Mouse (Mus musculus) kidney, postnatal 14 days (tissue): ENCODE data around the gene Tmco4.
"Not testable (repeated sequence)": the region's sequence is repeated elsewhere in the genome, so short reads cannot be mapped to it uniquely, and the experiment has no call there.

Experiments
- DNase-seq: peaks from one replicate; pipeline ENCODE4 v3.0.0; 2022; ENCODE audit warnings: mixed read lengths

Tmco4 gene

DNA sequence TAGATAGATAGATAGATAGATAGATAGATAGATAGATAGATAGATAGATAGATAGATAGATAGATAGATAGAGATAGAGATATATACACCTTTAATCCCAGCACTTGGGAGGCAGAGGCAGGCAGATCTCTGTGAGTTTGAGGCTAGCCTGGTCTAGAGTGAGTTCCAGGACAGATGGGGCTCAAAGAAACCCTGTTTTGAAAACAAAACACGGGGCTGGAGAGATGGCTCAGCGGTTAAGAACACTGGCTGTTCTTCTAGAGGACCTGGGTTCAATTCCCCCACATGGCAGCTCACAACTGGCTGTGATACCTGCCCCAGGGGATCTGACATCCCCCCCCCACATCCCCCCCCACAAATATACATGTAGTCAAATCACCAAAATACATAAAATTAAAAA, 1.9 kb downstream of the Tmco4 start:
- not testable (repeated sequence) for DNase-seq

DNA sequence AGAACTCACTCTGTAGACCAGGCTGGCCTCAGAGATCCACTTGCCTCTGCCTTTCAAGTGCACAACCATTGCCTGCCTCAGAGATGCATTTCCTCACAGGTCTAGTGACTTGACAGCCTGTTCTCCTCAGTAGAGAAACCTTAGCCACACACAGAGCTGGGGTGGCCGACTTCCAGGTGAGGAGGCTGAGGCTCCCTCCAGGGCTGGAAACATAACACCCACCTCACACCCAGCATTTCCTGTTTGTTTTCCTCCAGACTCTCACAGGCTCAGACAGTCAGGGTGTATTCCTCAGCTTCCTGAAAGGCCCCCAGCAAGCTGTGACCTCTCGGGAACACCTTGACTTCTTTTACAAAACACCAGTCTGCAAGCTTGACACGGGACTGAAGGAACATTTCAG, 2.5 kb downstream of the Tmco4 start:
- no peak for DNase-seq

- peak; percentile 74 for DNase-seq
Measured at GRCm38 (mm10) chr4:138976046-138976445, 3.4 kb downstream of the Tmco4 start.

GRCm38 (mm10) chr4:138980021-138980420, 7.3 kb downstream of the Tmco4 start:
- no peak for DNase-seq

DNA sequence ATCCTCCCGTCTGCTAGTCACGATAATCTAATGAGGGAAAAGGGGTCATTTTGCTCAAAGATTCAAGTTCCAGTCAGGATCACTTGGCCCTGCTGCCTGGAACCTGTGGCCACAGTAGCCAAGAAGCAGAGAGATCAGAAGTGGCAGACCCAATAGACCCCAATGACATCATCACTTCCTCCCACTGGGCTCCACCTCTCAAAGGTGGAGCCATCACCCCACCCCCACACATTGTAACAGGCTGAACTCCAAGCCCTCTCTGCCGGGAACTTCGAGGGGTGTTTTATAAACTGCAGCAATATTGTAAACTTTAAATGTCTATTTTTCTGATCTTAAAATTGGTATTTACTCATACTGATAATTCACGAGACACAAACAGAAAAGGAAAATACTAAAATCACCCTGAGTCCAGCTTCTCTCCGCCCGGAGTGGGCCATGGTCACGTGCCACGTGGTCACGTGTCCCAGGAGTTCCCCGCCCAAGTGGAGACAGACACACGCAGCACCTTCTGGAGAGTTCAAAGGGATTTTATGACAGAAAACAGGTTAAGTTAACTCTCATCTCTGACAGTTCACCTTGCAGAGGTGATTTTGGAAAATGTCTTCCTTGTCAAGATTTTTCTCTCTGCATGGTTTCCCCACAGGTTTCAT, 8.2 kb downstream of the Tmco4 start:
- no peak for DNase-seq

- DNase-seq, result no peak
Measured at GRCm38 (mm10) chr4:138983422-138983821, 10.7 kb downstream of the Tmco4 start.

DNA sequence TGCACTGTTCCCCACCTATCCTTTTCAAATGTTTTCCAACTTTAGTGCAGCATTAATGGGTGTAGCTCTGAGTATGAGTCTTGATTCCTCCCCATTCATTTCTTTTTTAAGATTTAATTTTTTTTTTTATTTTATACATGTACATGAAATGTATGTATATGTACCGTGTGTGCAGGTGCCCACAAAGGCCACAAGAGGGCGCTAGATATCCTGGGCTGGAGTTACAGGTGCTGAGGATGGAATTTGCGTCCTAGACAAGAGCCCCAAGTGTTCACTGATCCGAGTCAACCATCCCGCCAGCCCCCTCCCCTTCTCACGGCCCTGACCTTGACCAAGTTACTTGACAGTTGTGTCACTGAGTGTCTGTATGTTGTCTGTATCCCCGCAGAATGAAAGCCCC, 12.1 kb downstream of the Tmco4 start:
- no peak for DNase-seq

DNA sequence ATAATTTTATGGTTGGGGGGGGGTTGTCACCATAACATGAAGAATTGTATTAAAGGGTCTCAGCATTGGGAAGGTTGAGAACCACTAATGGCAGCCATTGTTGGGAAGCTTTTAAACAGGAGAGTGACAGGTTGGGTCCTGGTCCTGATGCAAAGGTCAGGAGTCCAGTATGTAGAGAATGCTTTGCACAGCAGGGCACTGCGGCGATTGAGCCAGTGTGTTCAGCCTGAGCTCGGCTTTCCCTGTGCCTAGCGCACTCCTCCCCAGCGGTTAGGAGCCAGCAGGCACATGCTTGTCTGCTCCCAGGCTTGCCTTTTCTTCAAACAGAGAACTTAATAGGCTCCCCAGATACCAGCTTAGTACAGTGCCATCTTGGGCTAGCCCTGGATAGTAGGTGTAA, 13.6 kb downstream of the Tmco4 start:
- DNase-seq, result no peak

GRCm38 (mm10) chr4:138994389-138994788, 21.7 kb downstream of the Tmco4 start:
- DNase-seq, result no peak

DNA sequence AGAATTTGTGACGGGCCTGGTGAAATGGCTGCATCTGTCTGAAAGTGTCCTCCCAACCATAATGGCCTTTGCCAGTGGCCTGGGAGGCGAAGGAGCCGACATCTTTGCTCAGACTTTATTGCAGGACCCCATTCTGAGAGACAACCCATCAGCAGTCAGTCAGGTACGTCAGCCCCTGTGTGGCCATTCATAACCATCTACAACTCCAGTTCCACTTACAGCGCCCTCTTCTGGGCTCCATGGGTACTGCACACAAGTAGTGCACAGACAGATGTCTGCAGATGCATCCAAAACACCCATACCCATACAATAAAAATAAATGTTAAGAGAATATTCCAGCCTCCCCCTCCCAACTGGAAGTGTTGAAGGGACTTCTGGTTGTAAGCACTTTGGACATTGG, 23.7 kb downstream of the Tmco4 start:
- no peak for DNase-seq

- no peak for DNase-seq
Measured at GRCm38 (mm10) chr4:138997121-138997520, 24.4 kb downstream of the Tmco4 start.

- no peak for DNase-seq
Measured at GRCm38 (mm10) chr4:138998611-138999010, 25.9 kb downstream of the Tmco4 start.

DNA sequence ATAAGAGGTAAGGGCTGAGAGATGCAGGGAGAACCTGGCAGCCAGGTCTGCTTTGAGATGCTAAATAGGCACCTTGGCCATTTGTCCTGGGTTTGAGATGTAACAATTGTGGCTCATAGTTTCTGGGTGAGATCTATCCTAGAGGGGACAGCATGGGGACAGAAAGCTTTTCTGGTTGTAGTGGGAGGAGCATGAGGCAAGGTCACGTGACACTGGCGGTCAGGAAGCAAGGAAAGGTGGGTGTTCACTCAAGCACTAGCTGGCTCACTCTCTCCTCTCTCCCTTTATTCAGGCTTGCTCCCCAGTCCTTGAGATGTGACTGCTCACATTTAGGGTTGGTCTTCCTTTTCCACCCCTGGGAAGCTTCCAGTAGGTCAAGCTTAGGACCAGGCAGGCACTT, 28.3 kb downstream of the Tmco4 start:
- DNase-seq, result no peak

GRCm38 (mm10) chr4:139001433-139001832, 28.7 kb downstream of the Tmco4 start:
- DNase-seq, result peak; percentile 50

- no peak for DNase-seq
Measured at GRCm38 (mm10) chr4:139004067-139004466, 31.4 kb downstream of the Tmco4 start.

- DNase-seq, result no peak
Measured at GRCm38 (mm10) chr4:139005214-139005613, 32.5 kb downstream of the Tmco4 start.

- DNase-seq, result no peak
Measured at GRCm38 (mm10) chr4:139007353-139007752, 34.7 kb downstream of the Tmco4 start.

GRCm38 (mm10) chr4:139007981-139008536, 35.4 kb downstream of the Tmco4 start:
- no peak for DNase-seq

GRCm38 (mm10) chr4:139011201-139011702, 38.6 kb downstream of the Tmco4 start:
- DNase-seq, result no peak

- DNase-seq, result peak; percentile 32
Measured at GRCm38 (mm10) chr4:139013281-139013680, 40.6 kb downstream of the Tmco4 start.

DNA sequence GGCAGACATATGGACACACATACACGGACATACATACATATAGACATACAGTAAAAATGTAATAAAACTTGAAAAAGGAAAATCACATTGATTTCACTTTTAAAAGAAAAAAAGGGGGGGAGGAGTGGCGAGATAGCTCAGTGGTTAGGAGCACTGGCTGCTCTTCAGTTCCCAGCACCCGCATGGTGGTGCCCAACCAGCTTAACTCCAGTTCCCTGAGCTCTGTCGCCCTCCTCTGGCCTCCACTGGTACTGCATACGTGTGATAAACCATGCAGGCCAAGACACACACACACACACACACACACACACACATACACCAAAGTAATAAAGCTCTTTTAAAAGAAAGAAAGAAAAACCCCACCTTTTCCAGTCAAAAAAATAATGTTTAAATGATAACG, 42.1 kb downstream of the Tmco4 start:
- DNase-seq, result no peak

- no peak for DNase-seq
Measured at GRCm38 (mm10) chr4:139018388-139018787, 45.7 kb downstream of the Tmco4 start.

DNA sequence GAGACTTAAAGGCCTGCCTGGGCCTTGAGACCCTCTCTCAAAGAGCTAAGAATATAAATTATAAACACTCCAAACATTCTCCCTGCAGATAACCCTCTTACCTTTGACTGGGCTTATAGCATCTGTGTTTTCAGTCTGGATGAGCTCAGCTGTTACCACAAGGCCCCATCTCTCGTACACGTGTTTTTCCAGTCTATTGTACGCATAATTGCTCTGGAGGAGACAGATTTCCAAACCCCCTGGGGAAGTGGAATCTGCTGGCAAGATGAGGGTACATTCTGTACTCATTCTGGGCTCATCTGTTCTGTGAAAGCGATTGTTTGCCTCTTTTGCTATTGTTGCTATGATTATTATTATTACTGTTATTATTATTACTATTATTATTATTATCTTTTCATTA, 46.3 kb downstream of the Tmco4 start:
- no peak for DNase-seq

DNA sequence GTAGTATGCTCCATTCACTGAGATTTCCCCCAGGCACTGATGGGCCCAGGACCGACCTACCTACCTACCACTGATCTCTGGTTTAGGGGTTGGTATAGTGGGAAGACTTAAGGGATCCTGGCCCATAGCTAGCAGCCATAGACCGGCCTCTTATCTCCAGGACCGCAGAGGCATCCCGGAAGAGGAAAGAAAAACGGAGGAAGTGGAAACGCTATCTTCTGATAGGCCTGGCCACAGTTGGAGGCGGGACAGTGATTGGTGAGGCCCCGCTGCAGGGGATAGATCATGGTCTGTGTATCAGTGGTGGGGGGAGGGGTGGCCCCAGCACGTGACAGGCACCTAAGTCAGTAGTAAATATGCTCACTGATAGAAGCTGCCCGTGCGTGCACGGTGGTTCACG, 46.7 kb downstream of the Tmco4 start:
- DNase-seq, result no peak

DNA sequence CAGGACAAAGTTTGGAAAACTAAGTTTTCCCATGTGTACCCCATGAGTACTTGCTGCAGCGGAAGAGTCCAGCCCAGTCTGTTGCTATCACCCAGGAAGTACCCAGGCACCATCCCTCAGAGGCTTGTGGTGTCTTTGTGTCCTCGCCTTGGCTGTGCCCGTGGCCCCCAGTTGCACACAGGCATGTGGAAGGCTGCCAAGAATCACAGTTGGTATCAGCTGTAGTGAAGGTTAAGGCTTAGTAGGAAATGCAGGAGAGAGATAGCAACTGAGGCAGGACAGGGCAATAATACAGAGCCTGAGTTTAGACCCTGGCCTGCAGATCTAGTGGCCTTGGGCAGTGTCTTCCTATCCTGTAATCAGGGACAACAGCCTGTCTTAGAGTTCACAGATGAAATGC, 47.7 kb downstream of the Tmco4 start:
- DNase-seq, result no peak
